Mouse (Mus musculus): ENCODE measurements around the gene Adrm1.

- no peak for TF ChIP-seq CTCF (conservative IDR thresholded peaks at IDR 0.05; ENCODE audit: insufficient read depth, insufficient read length, low read depth, low read length)
- no peak for TF ChIP-seq POLR2A (IDR thresholded peaks at IDR 0.05; ENCODE audit: low read depth, low read length)
Measured at GRCm38 (mm10) chr2:180205083-180205955, 34.0 kb downstream of the Adrm1 start.

Data from kidney, adult 2 months (tissue).